Mouse (Mus musculus): ENCODE measurements around the gene Tnfrsf25. TPM values are rescaled to one million over a fixed set of nuclear protein-coding genes. Genes with fewer than 3 reads are reported as not detected.

The Tnfrsf25 gene
- not detected for polyA plus RNA-seq (2014; fragmentation: Illumina TruSeq; extraction: RNeasy Lipid Tissue Mini Kit (QIAGEN cat#74804); ENCODE audit: low read depth, low replicate concordance)

GRCm38 (mm10) chr4:152115921-152116612 lies at the start of gene Tnfrsf25:
TSS of gene Tnfrsf25 (plus strand) at chr4:152115934.

GRCm38 (mm10) chr4:152072121-152072601 lies 43.6 kb upstream of the Tnfrsf25 start, which contains the start of gene Plekhg5:
TSS of gene Plekhg5 (plus strand) at chr4:152072498.

GRCm38 (mm10) chr4:152151966-152152544 lies 36.3 kb downstream of the Tnfrsf25 start, which contains the start of gene Espn:
TSS of gene Espn (minus strand) at chr4:152152371.

GRCm38 (mm10) chr4:152158585-152159284 lies 43.0 kb downstream of the Tnfrsf25 start, which contains the start of gene Hes2:
TSS of gene Hes2 (plus strand) at chr4:152158867.

Other genes with a start within 250 kb of the Tnfrsf25 start
- gene Dnajc11, start 182.2 kb upstream of the Tnfrsf25 start, polyA plus RNA-seq (2014; fragmentation: Illumina TruSeq; extraction: RNeasy Lipid Tissue Mini Kit (QIAGEN cat#74804); ENCODE audit: low read depth, low replicate concordance) = 58.1 TPM
- gene Thap3, start 126.9 kb upstream of the Tnfrsf25 start, polyA plus RNA-seq (2014; fragmentation: Illumina TruSeq; extraction: RNeasy Lipid Tissue Mini Kit (QIAGEN cat#74804); ENCODE audit: low read depth, low replicate concordance) = not detected
- 11.3 TPM for gene Phf13, start 119.7 kb upstream of the Tnfrsf25 start, polyA plus RNA-seq (2014; fragmentation: Illumina TruSeq; extraction: RNeasy Lipid Tissue Mini Kit (QIAGEN cat#74804); ENCODE audit: low read depth, low replicate concordance)
- gene Klhl21, start 107.1 kb upstream of the Tnfrsf25 start, polyA plus RNA-seq (2014; fragmentation: Illumina TruSeq; extraction: RNeasy Lipid Tissue Mini Kit (QIAGEN cat#74804); ENCODE audit: low read depth, low replicate concordance) = 3.7 TPM
- 1.7 TPM for gene Zbtb48, start 88.3 kb upstream of the Tnfrsf25 start, polyA plus RNA-seq (2014; fragmentation: Illumina TruSeq; extraction: RNeasy Lipid Tissue Mini Kit (QIAGEN cat#74804); ENCODE audit: low read depth, low replicate concordance)
- gene Tas1r1, start 77.4 kb upstream of the Tnfrsf25 start, polyA plus RNA-seq (2014; fragmentation: Illumina TruSeq; extraction: RNeasy Lipid Tissue Mini Kit (QIAGEN cat#74804); ENCODE audit: low read depth, low replicate concordance) = not detected
- 22.7 TPM for gene Nol9, start 76.6 kb upstream of the Tnfrsf25 start, polyA plus RNA-seq (2014; fragmentation: Illumina TruSeq; extraction: RNeasy Lipid Tissue Mini Kit (QIAGEN cat#74804); ENCODE audit: low read depth, low replicate concordance)
- not detected for gene Plekhg5, start 43.4 kb upstream of the Tnfrsf25 start, polyA plus RNA-seq (2014; fragmentation: Illumina TruSeq; extraction: RNeasy Lipid Tissue Mini Kit (QIAGEN cat#74804); ENCODE audit: low read depth, low replicate concordance)
- gene Espn, start 36.4 kb downstream of the Tnfrsf25 start, polyA plus RNA-seq (2014; fragmentation: Illumina TruSeq; extraction: RNeasy Lipid Tissue Mini Kit (QIAGEN cat#74804); ENCODE audit: low read depth, low replicate concordance) = not detected
- not detected for gene Hes2, start 42.9 kb downstream of the Tnfrsf25 start, polyA plus RNA-seq (2014; fragmentation: Illumina TruSeq; extraction: RNeasy Lipid Tissue Mini Kit (QIAGEN cat#74804); ENCODE audit: low read depth, low replicate concordance)
- 1.2 TPM for gene Acot7, start 62.2 kb downstream of the Tnfrsf25 start, polyA plus RNA-seq (2014; fragmentation: Illumina TruSeq; extraction: RNeasy Lipid Tissue Mini Kit (QIAGEN cat#74804); ENCODE audit: low read depth, low replicate concordance)
- 1.1 TPM for gene Gpr153, start 158.3 kb downstream of the Tnfrsf25 start, polyA plus RNA-seq (2014; fragmentation: Illumina TruSeq; extraction: RNeasy Lipid Tissue Mini Kit (QIAGEN cat#74804); ENCODE audit: low read depth, low replicate concordance)
- not detected for gene Hes3, start 175.7 kb downstream of the Tnfrsf25 start, polyA plus RNA-seq (2014; fragmentation: Illumina TruSeq; extraction: RNeasy Lipid Tissue Mini Kit (QIAGEN cat#74804); ENCODE audit: low read depth, low replicate concordance)
- gene Icmt, start 181.3 kb downstream of the Tnfrsf25 start, polyA plus RNA-seq (2014; fragmentation: Illumina TruSeq; extraction: RNeasy Lipid Tissue Mini Kit (QIAGEN cat#74804); ENCODE audit: low read depth, low replicate concordance) = 12.9 TPM
- gene Rnf207, start 203.1 kb downstream of the Tnfrsf25 start, polyA plus RNA-seq (2014; fragmentation: Illumina TruSeq; extraction: RNeasy Lipid Tissue Mini Kit (QIAGEN cat#74804); ENCODE audit: low read depth, low replicate concordance) = not detected
- 314 TPM for gene Rpl22, start 209.8 kb downstream of the Tnfrsf25 start, polyA plus RNA-seq (2014; fragmentation: Illumina TruSeq; extraction: RNeasy Lipid Tissue Mini Kit (QIAGEN cat#74804); ENCODE audit: low read depth, low replicate concordance)
- gene Chd5, start 222.7 kb downstream of the Tnfrsf25 start, polyA plus RNA-seq (2014; fragmentation: Illumina TruSeq; extraction: RNeasy Lipid Tissue Mini Kit (QIAGEN cat#74804); ENCODE audit: low read depth, low replicate concordance) = 0.41 TPM